Mouse (Mus musculus) kidney, postnatal 0 days (tissue): ENCODE data around the gene Oxsm. TPM values are rescaled to one million over a fixed set of nuclear protein-coding genes. Genes with fewer than 3 reads are reported as not detected.
A peak's percentile ranks its signal among the peaks of the same experiment; 100 is the strongest.

Source experiments
- ATAC-seq: fragments of 200-750 bp; cut with Nextera tagmentation; replicated peaks from 2 replicates; pipeline ENCODE4 v1.8.0; 2017; ENCODE audit warnings: low read depth, moderate number of reproducible peaks, moderate TSS enrichment, moderate library complexity; ENCODE audit not compliant: low FRiP score
- DNase-seq: peaks from one replicate; pipeline ENCODE4 v3.0.0-alpha.2; 2016; ENCODE audit warnings: low spot score
- H3K27ac ChIP-seq: fragments of 300-500 bp; sonication (generic); 2 replicates; pipeline ENCODE4 v1.5.1; 2014; ENCODE audit warnings: mild to moderate bottlenecking
- H3K27me3 ChIP-seq: fragments of 300-500 bp; sonication (generic); 2 replicates; pipeline ENCODE4 v1.6.1; 2014; ENCODE audit warnings: low read length, mixed read lengths; ENCODE audit not compliant: insufficient read depth
- H3K36me3 ChIP-seq: fragments of 300-500 bp; sonication (generic); 2 replicates; pipeline ENCODE4 v1.6.1; 2014; ENCODE audit warnings: low read length, mixed read lengths; ENCODE audit not compliant: insufficient read depth
- H3K4me1 ChIP-seq: fragments of 300-500 bp; sonication (generic); replicated peaks from 2 replicates; pipeline ENCODE4 v1.6.1; 2014; ENCODE audit warnings: antibody characterized with exemption, low read length, mixed read lengths; ENCODE audit not compliant: insufficient read depth
- H3K4me2 ChIP-seq: fragments of 300-500 bp; sonication (generic); 2 replicates; pipeline ENCODE4 v1.6.1; 2014; ENCODE audit warnings: mild to moderate bottlenecking, low read length, moderate library complexity, mixed read lengths
- H3K4me3 ChIP-seq: fragments of 300-500 bp; sonication (generic); replicated peaks from 2 replicates; pipeline ENCODE4 v1.5.1; 2014; ENCODE audit warnings: low read depth, low read length
- H3K9ac ChIP-seq: fragments of 300-500 bp; sonication (generic); 2 replicates; pipeline ENCODE4 v1.6.1; 2014; ENCODE audit warnings: low read depth, low read length
- H3K9me3 ChIP-seq: fragments of 300-500 bp; sonication (generic); replicated peaks from 2 replicates; pipeline ENCODE4 v1.6.1; 2016; ENCODE audit warnings: low read length, inconsistent platforms, mixed read lengths
- CTCF ChIP-seq: IDR thresholded peaks from 2 replicates; pipeline ENCODE4 v1.5.1; 2016; ENCODE audit warnings: antibody characterized with exemption, low read depth, mild to moderate bottlenecking, moderate library complexity
- WGBS: fragments of 180-500 bp; shearing (Covaris S2); extraction: QIAGEN DNeasy Blood & Tissue Kit; methylation state at CpG from one replicate; pipeline ENCODE4 v1.1.7; 2014; 5-methylcytosine and 5-hydroxymethylcytosine counted together
- polyA plus RNA-seq: library from polyadenylated mRNA; unstranded; fragments of >200 nt; fragmentation: Nextera tagmentation; extraction: Ambion mirVana; gene quantifications from 2 replicates; pipeline ENCODE4 v1.2.1, GENCODE M21; 2015

Oxsm gene
- polyA plus RNA-seq, 1 experiment from 2014 or later: 2.7 TPM

- H3K27ac ChIP-seq: no peak overlapping the region
- H3K4me3 ChIP-seq: no peak overlapping the region
- H3K4me2 ChIP-seq: no peak overlapping the region
- DNase-seq: no peak
- TF ChIP-seq CTCF: no peak
- H3K9ac ChIP-seq: no peak overlapping the region
- H3K4me1 ChIP-seq: no peaks in the 10 kb centered on the region
- H3K9me3 ChIP-seq: no peaks in the 10 kb centered on the region
- ATAC-seq: no peak
- no peaks in the 10 kb centered on the region for H3K27me3 ChIP-seq
- peaks cover 10% of the 10 kb centered on the region; the same call in 1 of the 2 replicates for H3K36me3 ChIP-seq
- WGBS: 90% methylated on average over 3 of the region's 3 CpGs
These were observed 6.1 kb upstream of the Oxsm start for GRCm38 (mm10) chr14:16255745-16256144.

- ATAC-seq (no peak), DNase-seq (no peak)
- no peaks in the 10 kb centered on the region for H3K9me3 ChIP-seq
- peak overlapping the region; percentile 77 for H3K4me3 ChIP-seq
- no peaks in the 10 kb centered on the region for H3K4me1 ChIP-seq
- 64% methylated on average over 3 of the region's 3 CpGs for WGBS
- peaks cover 1% of the 10 kb centered on the region; the same call in 1 of the 2 replicates for H3K36me3 ChIP-seq
- H3K4me2 ChIP-seq: peak overlapping the region; percentile 82
- no peak overlapping the region for H3K27ac ChIP-seq
- H3K9ac ChIP-seq: peak overlapping the region; percentile 97
- no peaks in the 10 kb centered on the region for H3K27me3 ChIP-seq
- no peak for TF ChIP-seq CTCF
These were observed 491 bp upstream of the Oxsm start for GRCm38 (mm10) chr14:16250099-16250498.

GRCm38 (mm10) chr14:16248603-16249157 lies 928 bp downstream of the Oxsm start:
- Histone ChIP-seq H3K27me3 (no peaks in the 10 kb centered on the region), H3K27ac (peak overlapping the region; percentile 95), H3K4me1 (no peaks in the 10 kb centered on the region), H3K4me3 (peak overlapping the region; percentile 77), H3K36me3 (no peaks in the 10 kb centered on the region), H3K4me2 (peak overlapping the region; percentile 82), H3K9me3 (no peaks in the 10 kb centered on the region), H3K9ac (peak overlapping the region; percentile 97)
- 0 out of 2 replicates have a peak, but pooled peaks have one; percentile 10 for ATAC-seq
- TF ChIP-seq CTCF: no peak
- no peak for DNase-seq
- 12% methylated on average over 9 of the region's 9 CpGs for WGBS

- H3K27ac ChIP-seq: no peak overlapping the region
- TF ChIP-seq CTCF: no peak
- H3K36me3 ChIP-seq: no peaks in the 10 kb centered on the region
- peak overlapping the region; percentile 82; the same call in 1 of the 2 replicates for H3K4me2 ChIP-seq
- no peak for ATAC-seq
- no peaks in the 10 kb centered on the region for H3K9me3 ChIP-seq
- H3K4me3 ChIP-seq: no peak overlapping the region
- WGBS: 68% methylated on average over 3 of the region's 3 CpGs
- DNase-seq: no peak
- H3K9ac ChIP-seq: no peak overlapping the region
- no peaks in the 10 kb centered on the region for H3K27me3 ChIP-seq
- no peaks in the 10 kb centered on the region for H3K4me1 ChIP-seq
These were observed 1.5 kb downstream of the Oxsm start for GRCm38 (mm10) chr14:16248135-16248534.

- no peaks in the 10 kb centered on the region for H3K9me3 ChIP-seq
- WGBS: 92% methylated on average over 2 of the region's 2 CpGs
These were observed 3.2 kb downstream of the Oxsm start for GRCm38 (mm10) chr14:16246340-16246912.

GRCm38 (mm10) chr14:16245127-16245526 lies 4.5 kb downstream of the Oxsm start:
- Histone ChIP-seq H3K4me3 (no peak overlapping the region), H3K9me3 (no peaks in the 10 kb centered on the region), H3K27me3 (no peaks in the 10 kb centered on the region), H3K27ac (no peak overlapping the region), H3K9ac (no peak overlapping the region), H3K4me1 (no peaks in the 10 kb centered on the region), H3K4me2 (no peak overlapping the region), H3K36me3 (no peaks in the 10 kb centered on the region)
- no peak for TF ChIP-seq CTCF
- DNase-seq (no peak), ATAC-seq (no peak)
- WGBS: 43% methylated on average over 1 of the region's 1 CpGs

More at GRCm38 (mm10) chr14:16246340-16246912, 3.2 kb downstream of the Oxsm start:
- Histone ChIP-seq H3K4me1 (no peaks in the 10 kb centered on the region), H3K27ac (no peak overlapping the region), H3K9ac (no peak overlapping the region), H3K4me3 (no peak overlapping the region), H3K4me2 (no peak overlapping the region), H3K27me3 (no peaks in the 10 kb centered on the region), H3K36me3 (no peaks in the 10 kb centered on the region)
- ATAC-seq (no peak), DNase-seq (no peak)
- TF ChIP-seq CTCF: no peak
